26 mouse cellular contexts compared by ENCODE assay signal in the genomic region with DNA sequence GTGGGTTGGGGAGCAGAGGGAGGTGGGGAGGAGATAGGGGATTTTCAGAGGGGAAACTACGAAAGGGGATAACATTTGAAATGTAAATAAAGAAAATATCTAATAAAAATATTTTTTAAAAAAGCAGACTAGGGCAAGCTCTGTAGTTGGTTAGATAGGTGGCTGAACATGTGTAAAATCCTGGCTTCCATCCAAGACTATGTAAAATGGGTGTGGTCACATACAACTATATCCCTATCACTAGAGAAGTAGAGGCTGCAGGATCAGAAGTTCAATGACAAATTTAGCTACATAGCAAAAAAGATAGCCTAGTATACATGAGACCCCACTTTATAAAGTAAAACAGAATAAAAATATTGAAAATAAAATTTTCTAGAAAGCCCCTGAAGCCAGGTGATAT.
"Had no signal": no experiment of that assay in that cellular context is flagged by ENCODE, and none has a peak within 500 bp of the region (broad histone marks: within the 10 kb centered on the region; RNA-seq: fewer than 3 reads in every experiment).

No protein-coding gene starts in this region.

- H3K9me3 ChIP-seq: heart, embryonic 10.5 days; hindbrain, embryonic 12.5 days; kidney, embryonic 15.5 days; limb, embryonic 13.5 days; limb, embryonic 15.5 days; liver, embryonic 12.5 days had no signal

- H3K9ac ChIP-seq: heart, embryonic 12.5 days; hindbrain, embryonic 12.5 days; hindbrain, embryonic 14.5 days; kidney, embryonic 15.5 days; limb, embryonic 13.5 days; limb, embryonic 15.5 days; liver, embryonic 12.5 days; liver, embryonic 14.5 days had no signal

- DNase-seq: gastrocnemius, adult 2 months; gastrocnemius, postnatal 14 days; heart, adult 18-20 months; heart, postnatal 10 days; heart, postnatal 4 days; kidney, adult 11 months; kidney, adult 2 months; kidney, adult 9 months; kidney, postnatal 14 days; kidney, postnatal 36 days; layer of hippocampus, adult 9-11 months; layer of hippocampus, postnatal 36 days; left cerebral cortex, postnatal 4 days had no signal

- H3K36me3 ChIP-seq: heart, embryonic 10.5 days; hindbrain, embryonic 10.5 days; hindbrain, embryonic 12.5 days; kidney, embryonic 15.5 days; limb, embryonic 13.5 days; limb, embryonic 15.5 days; liver, embryonic 12.5 days had no signal

- H3K27ac ChIP-seq: gastrocnemius, adult 2 months; heart, embryonic 10.5 days; hindbrain, embryonic 10.5 days; hindbrain, embryonic 12.5 days; hindbrain, embryonic 14.5 days; kidney, embryonic 15.5 days; kidney, postnatal 0 days; limb, embryonic 13.5 days; limb, embryonic 15.5 days; liver, embryonic 12.5 days; liver, embryonic 14.5 days had no signal

- H3K4me1 ChIP-seq: heart, embryonic 10.5 days; heart, embryonic 12.5 days; hindbrain, embryonic 10.5 days; hindbrain, embryonic 12.5 days; kidney, embryonic 15.5 days; limb, embryonic 13.5 days; limb, embryonic 15.5 days; liver, embryonic 12.5 days had no signal

- H3K4me3 ChIP-seq: gastrocnemius, adult 2 months; heart, embryonic 10.5 days; heart, embryonic 12.5 days; hindbrain, embryonic 10.5 days; hindbrain, embryonic 12.5 days; kidney, embryonic 15.5 days; limb, embryonic 13.5 days; limb, embryonic 15.5 days; liver, embryonic 12.5 days had no signal

- H3K27me3 ChIP-seq: heart, embryonic 12.5 days; hindbrain, embryonic 12.5 days; kidney, embryonic 15.5 days; limb, embryonic 13.5 days; limb, embryonic 15.5 days; liver, embryonic 12.5 days had no signal

- H3K4me2 ChIP-seq: heart, embryonic 12.5 days; hindbrain, embryonic 12.5 days; hindbrain, embryonic 14.5 days; kidney, embryonic 15.5 days; limb, embryonic 13.5 days; limb, embryonic 15.5 days; liver, embryonic 12.5 days had no signal

- ATAC-seq: hindbrain, embryonic 16.5 days; intestine, embryonic 16.5 days; liver, embryonic 12.5 days had no signal
